Mouse (Mus musculus): ENCODE measurements around the gene Grhpr. TPM values are rescaled to one million over a fixed set of nuclear protein-coding genes. Genes with fewer than 3 reads are reported as not detected.

The Grhpr gene
- polyA plus RNA-seq (2014; fragmentation: Illumina TruSeq; extraction: RNeasy Lipid Tissue Mini Kit (QIAGEN cat#74804); ENCODE audit: low read depth, low replicate concordance): 24.7 TPM

GRCm38 (mm10) chr4:44981280-44981973 lies at the start of gene Grhpr:
TSS of gene Grhpr (plus strand) at chr4:44981395.

GRCm38 (mm10) chr4:45012105-45012975 lies 31.1 kb downstream of the Grhpr start, which contains the start of gene Zbtb5:
TSS of gene Zbtb5 (minus strand) at chr4:45012412.

GRCm38 (mm10) chr4:45018452-45018980 lies 37.3 kb downstream of the Grhpr start, which contains the start of gene Polr1e:
TSS of gene Polr1e (plus strand) at chr4:45018583.

Other genes starting within 250 kb of the Grhpr start
- gene Zcchc7, start 225.5 kb upstream of the Grhpr start, polyA plus RNA-seq (2014; fragmentation: Illumina TruSeq; extraction: RNeasy Lipid Tissue Mini Kit (QIAGEN cat#74804); ENCODE audit: low read depth, low replicate concordance): 35.4 TPM
- 5.0 TPM for gene Zbtb5, start 31.0 kb downstream of the Grhpr start, polyA plus RNA-seq (2014; fragmentation: Illumina TruSeq; extraction: RNeasy Lipid Tissue Mini Kit (QIAGEN cat#74804); ENCODE audit: low read depth, low replicate concordance)
- 4.7 TPM for gene Polr1e, start 37.2 kb downstream of the Grhpr start, polyA plus RNA-seq (2014; fragmentation: Illumina TruSeq; extraction: RNeasy Lipid Tissue Mini Kit (QIAGEN cat#74804); ENCODE audit: low read depth, low replicate concordance)
- not detected for gene Fbxo10, start 103.2 kb downstream of the Grhpr start, polyA plus RNA-seq (2014; fragmentation: Illumina TruSeq; extraction: RNeasy Lipid Tissue Mini Kit (QIAGEN cat#74804); ENCODE audit: low read depth, low replicate concordance)
- 41.7 TPM for gene Tomm5, start 126.7 kb downstream of the Grhpr start, polyA plus RNA-seq (2014; fragmentation: Illumina TruSeq; extraction: RNeasy Lipid Tissue Mini Kit (QIAGEN cat#74804); ENCODE audit: low read depth, low replicate concordance)
- not detected for gene Frmpd1, start 203.5 kb downstream of the Grhpr start, polyA plus RNA-seq (2014; fragmentation: Illumina TruSeq; extraction: RNeasy Lipid Tissue Mini Kit (QIAGEN cat#74804); ENCODE audit: low read depth, low replicate concordance)

Measured in liver, adult 10 weeks (tissue).